Mouse (Mus musculus): Measurements from ENCODE around the gene C1qtnf4. TPM values are rescaled to one million over a fixed set of nuclear protein-coding genes. Genes with fewer than 3 reads are reported as not detected.

C1qtnf4 gene
- polyA plus RNA-seq, 1 experiment, result not detected

GRCm38 (mm10) chr2:90910861-90911260 lies 25.2 kb downstream of the C1qtnf4 start:
- TF ChIP-seq POLR2A (IDR thresholded peaks at IDR 0.05; ENCODE audit: borderline replicate concordance, control insufficient read depth, low read depth, low read length) (no peak), CTCF (IDR thresholded peaks at IDR 0.05; ENCODE audit: control insufficient read depth, insufficient read depth, low read length) (no peak)
- Histone ChIP-seq H3K27ac (ENCODE audit: control insufficient read depth, insufficient read depth, low read depth, low read length, poor library complexity) (no peak overlapping the region), H3K4me1 (ENCODE audit: control insufficient read depth, insufficient read depth, low read length) (no peaks in the 10 kb centered on the region), H3K4me3 (replicated peaks; ENCODE audit: control insufficient read depth, low read depth, low read length) (no peak overlapping the region)
- 53% methylated on average over 1 of the region's 1 CpGs for WGBS

GRCm38 (mm10) chr2:90911668-90912067 lies 26.0 kb downstream of the C1qtnf4 start:
- WGBS, result 79% methylated on average over 1 of the region's 1 CpGs
- Histone ChIP-seq H3K4me3 (replicated peaks; ENCODE audit: control insufficient read depth, low read depth, low read length) (no peak overlapping the region), H3K4me1 (ENCODE audit: control insufficient read depth, insufficient read depth, low read length) (no peaks in the 10 kb centered on the region), H3K27ac (ENCODE audit: control insufficient read depth, insufficient read depth, low read depth, low read length, poor library complexity) (no peak overlapping the region)
- TF ChIP-seq POLR2A (IDR thresholded peaks at IDR 0.05; ENCODE audit: borderline replicate concordance, control insufficient read depth, low read depth, low read length), result no peak
- TF ChIP-seq CTCF (IDR thresholded peaks at IDR 0.05; ENCODE audit: control insufficient read depth, insufficient read depth, low read length), result no peak

GRCm38 (mm10) chr2:90913671-90914070 lies 28.0 kb downstream of the C1qtnf4 start:
- no peak overlapping the region for H3K27ac ChIP-seq (ENCODE audit: control insufficient read depth, insufficient read depth, low read depth, low read length, poor library complexity)
- 85% methylated on average over 2 of the region's 2 CpGs for WGBS
- no peaks in the 10 kb centered on the region; the same call in 1 of the 2 replicates for H3K4me1 ChIP-seq (ENCODE audit: control insufficient read depth, insufficient read depth, low read length)
- no peak for TF ChIP-seq POLR2A (IDR thresholded peaks at IDR 0.05; ENCODE audit: borderline replicate concordance, control insufficient read depth, low read depth, low read length)
- H3K4me3 ChIP-seq (replicated peaks; ENCODE audit: control insufficient read depth, low read depth, low read length), result no peak overlapping the region

DNA sequence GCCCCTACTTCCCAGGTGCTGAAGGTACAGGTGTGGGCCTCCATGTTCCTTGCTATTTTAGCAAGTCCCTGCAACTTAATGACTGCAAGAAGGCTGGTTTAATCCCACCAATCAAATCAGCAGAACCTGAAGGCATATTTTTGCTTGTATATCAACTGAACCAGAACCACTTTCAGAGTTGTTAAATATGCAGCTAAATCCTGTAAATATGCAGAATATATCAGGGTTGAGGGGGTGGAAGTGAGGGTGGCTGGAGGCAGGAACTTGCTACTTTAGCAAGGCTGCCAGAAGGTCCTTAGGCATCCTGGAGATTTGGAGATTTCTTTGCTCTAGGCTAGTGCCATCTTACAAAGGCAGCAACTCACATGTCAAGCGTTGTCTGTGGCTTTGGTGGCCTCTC lies 29.9 kb downstream of the C1qtnf4 start:
- 76% methylated on average over 1 of the region's 1 CpGs for WGBS
- H3K27ac ChIP-seq (ENCODE audit: control insufficient read depth, insufficient read depth, low read depth, low read length, poor library complexity), result no peak overlapping the region

GRCm38 (mm10) chr2:90916560-90917232 lies 31.0 kb downstream of the C1qtnf4 start:
- Histone ChIP-seq H3K27ac (ENCODE audit: control insufficient read depth, insufficient read depth, low read depth, low read length, poor library complexity) (peak overlapping the region; percentile 69), H3K4me1 (ENCODE audit: control insufficient read depth, insufficient read depth, low read length) (no peaks in the 10 kb centered on the region; the same call in 1 of the 2 replicates), H3K4me3 (replicated peaks; ENCODE audit: control insufficient read depth, low read depth, low read length) (peak overlapping the region; percentile 65)
- WGBS, result 26% methylated on average over 7 of the region's 7 CpGs
- TF ChIP-seq POLR2A (IDR thresholded peaks at IDR 0.05; ENCODE audit: borderline replicate concordance, control insufficient read depth, low read depth, low read length), result no peak
- TF ChIP-seq CTCF (IDR thresholded peaks at IDR 0.05; ENCODE audit: control insufficient read depth, insufficient read depth, low read length), result no peak

More for the DNA sequence above, 29.9 kb downstream of the C1qtnf4 start:
- Histone ChIP-seq H3K4me1 (ENCODE audit: control insufficient read depth, insufficient read depth, low read length) (no peaks in the 10 kb centered on the region; the same call in 1 of the 2 replicates), H3K4me3 (replicated peaks; ENCODE audit: control insufficient read depth, low read depth, low read length) (no peak overlapping the region)
- TF ChIP-seq CTCF (IDR thresholded peaks at IDR 0.05; ENCODE audit: control insufficient read depth, insufficient read depth, low read length) (no peak), POLR2A (IDR thresholded peaks at IDR 0.05; ENCODE audit: borderline replicate concordance, control insufficient read depth, low read depth, low read length) (no peak)

- no peaks in the 10 kb centered on the region; the same call in 1 of the 2 replicates for H3K4me1 ChIP-seq (ENCODE audit: control insufficient read depth, insufficient read depth, low read length)
- no peak for TF ChIP-seq CTCF (IDR thresholded peaks at IDR 0.05; ENCODE audit: control insufficient read depth, insufficient read depth, low read length)
- TF ChIP-seq POLR2A (IDR thresholded peaks at IDR 0.05; ENCODE audit: borderline replicate concordance, control insufficient read depth, low read depth, low read length), result peak; percentile 7; the same call in 1 of the 2 replicates
- peak overlapping the region; percentile 69 for H3K27ac ChIP-seq (ENCODE audit: control insufficient read depth, insufficient read depth, low read depth, low read length, poor library complexity)
- peak overlapping the region; percentile 65 for H3K4me3 ChIP-seq (replicated peaks; ENCODE audit: control insufficient read depth, low read depth, low read length)
- under 1% methylated on average over 73 of the region's 73 CpGs for WGBS
Measured at GRCm38 (mm10) chr2:90917233-90917998, 31.8 kb downstream of the C1qtnf4 start.

DNA sequence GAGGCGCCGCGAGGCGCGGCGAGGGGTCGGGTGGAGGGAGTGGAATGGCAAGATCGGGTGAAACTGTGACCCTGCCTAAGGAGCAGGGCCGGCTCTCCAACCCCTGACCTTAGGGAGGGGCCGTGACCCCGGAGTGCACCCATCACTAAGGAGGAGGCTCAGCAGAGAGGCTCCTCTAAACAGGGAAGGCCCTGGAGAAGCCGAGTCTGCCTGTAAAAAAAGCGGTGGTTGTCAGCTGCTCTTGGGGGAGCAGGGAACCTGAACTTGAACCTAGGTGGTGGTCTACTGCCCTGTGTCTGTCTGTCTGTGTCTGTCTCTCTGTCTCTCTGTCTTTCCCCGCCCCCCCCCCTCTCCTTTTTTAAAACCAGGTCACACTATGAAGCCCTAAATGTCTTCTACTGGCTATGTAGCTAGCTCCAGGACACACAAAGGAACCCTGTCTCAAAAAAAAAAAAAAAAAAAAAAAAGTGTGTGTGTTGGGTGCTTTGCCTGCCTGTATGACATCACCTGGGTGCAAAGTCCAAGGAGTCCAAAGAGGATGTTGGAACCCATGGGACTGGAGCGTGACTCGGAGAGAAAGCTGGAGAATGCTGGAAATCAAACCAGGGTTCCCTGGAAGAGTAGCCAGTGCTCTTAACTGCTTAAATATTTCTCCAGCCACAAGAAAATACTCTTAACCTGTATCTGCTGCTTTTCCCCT lies 32.5 kb downstream of the C1qtnf4 start:
- Histone ChIP-seq H3K4me1 (ENCODE audit: control insufficient read depth, insufficient read depth, low read length) (no peaks in the 10 kb centered on the region; the same call in 1 of the 2 replicates), H3K27ac (ENCODE audit: control insufficient read depth, insufficient read depth, low read depth, low read length, poor library complexity) (peak overlapping the region; percentile 69), H3K4me3 (replicated peaks; ENCODE audit: control insufficient read depth, low read depth, low read length) (peak overlapping the region; percentile 65)
- 10% methylated on average over 16 of the region's 16 CpGs for WGBS
- no peak for TF ChIP-seq CTCF (IDR thresholded peaks at IDR 0.05; ENCODE audit: control insufficient read depth, insufficient read depth, low read length)
- peak; percentile 6; the same call in 1 of the 2 replicates for TF ChIP-seq POLR2A (IDR thresholded peaks at IDR 0.05; ENCODE audit: borderline replicate concordance, control insufficient read depth, low read depth, low read length)

DNA sequence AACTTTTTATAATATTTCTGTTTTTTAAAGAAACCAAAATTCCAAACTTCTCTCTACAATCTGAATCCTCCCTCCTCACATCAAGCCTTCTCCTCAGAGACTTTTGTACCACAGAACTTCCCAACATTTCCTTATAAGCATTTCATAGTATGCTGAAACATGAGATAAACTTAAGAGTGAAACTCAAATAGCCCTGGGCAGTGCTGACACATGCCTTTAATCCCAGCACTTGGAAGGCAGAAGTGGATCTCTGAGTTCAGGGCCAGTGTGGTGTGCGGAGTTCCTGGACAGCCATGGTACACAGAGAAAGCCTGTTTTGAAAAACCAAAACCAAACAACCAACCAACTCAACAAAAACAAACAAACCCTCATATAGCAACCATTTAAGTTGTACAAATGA lies 35.5 kb downstream of the C1qtnf4 start:
- WGBS, result 89% methylated on average over 1 of the region's 1 CpGs
- TF ChIP-seq POLR2A (IDR thresholded peaks at IDR 0.05; ENCODE audit: borderline replicate concordance, control insufficient read depth, low read depth, low read length), result no peak
- TF ChIP-seq CTCF (IDR thresholded peaks at IDR 0.05; ENCODE audit: control insufficient read depth, insufficient read depth, low read length), result no peak
- Histone ChIP-seq H3K27ac (ENCODE audit: control insufficient read depth, insufficient read depth, low read depth, low read length, poor library complexity) (no peak overlapping the region), H3K4me1 (ENCODE audit: control insufficient read depth, insufficient read depth, low read length) (no peaks in the 10 kb centered on the region; the same call in 1 of the 2 replicates), H3K4me3 (replicated peaks; ENCODE audit: control insufficient read depth, low read depth, low read length) (no peak overlapping the region)

Data from bone marrow, adult 2 months (tissue).